Mouse (Mus musculus): ENCODE measurements around the gene Moap1. TPM values are rescaled to one million over a fixed set of nuclear protein-coding genes. Genes with fewer than 3 reads are reported as not detected.

Gene Moap1
- total RNA-seq, 1 experiment from 2014 or later, result 8.5 TPM

- ATAC-seq (replicated peaks; ENCODE audit: insufficient number of reproducible peaks, low FRiP score, low TSS enrichment, poor library complexity, severe bottlenecking), result no peak
Observed at GRCm38 (mm10) chr12:102710851-102711375, 32.5 kb downstream of the Moap1 start.

GRCm38 (mm10) chr12:102709896-102710295 lies 33.6 kb downstream of the Moap1 start:
- ATAC-seq (replicated peaks; ENCODE audit: insufficient number of reproducible peaks, low FRiP score, low TSS enrichment, poor library complexity, severe bottlenecking), result no peak

- ATAC-seq (replicated peaks; ENCODE audit: insufficient number of reproducible peaks, low FRiP score, low TSS enrichment, poor library complexity, severe bottlenecking), result no peak
Observed at GRCm38 (mm10) chr12:102708220-102708619, 35.2 kb downstream of the Moap1 start.

- no peak for ATAC-seq (replicated peaks; ENCODE audit: insufficient number of reproducible peaks, low FRiP score, low TSS enrichment, poor library complexity, severe bottlenecking)
Observed at GRCm38 (mm10) chr12:102706833-102707463, 36.5 kb downstream of the Moap1 start.

GRCm38 (mm10) chr12:102705906-102706640 lies 37.4 kb downstream of the Moap1 start:
- no peak for ATAC-seq (replicated peaks; ENCODE audit: insufficient number of reproducible peaks, low FRiP score, low TSS enrichment, poor library complexity, severe bottlenecking)

- peak; percentile 79 for ATAC-seq (replicated peaks; ENCODE audit: insufficient number of reproducible peaks, low FRiP score, low TSS enrichment, poor library complexity, severe bottlenecking)
Observed at GRCm38 (mm10) chr12:102705216-102705871, 38.1 kb downstream of the Moap1 start.

- no peak for ATAC-seq (replicated peaks; ENCODE audit: insufficient number of reproducible peaks, low FRiP score, low TSS enrichment, poor library complexity, severe bottlenecking)
Observed at GRCm38 (mm10) chr12:102704457-102705198, 38.8 kb downstream of the Moap1 start, which contains the start of gene Itpk1. Gene Itpk1 (minus strand): TSS chr12:102704930.

GRCm38 (mm10) chr12:102703921-102704408 lies 39.5 kb downstream of the Moap1 start:
- ATAC-seq (replicated peaks; ENCODE audit: insufficient number of reproducible peaks, low FRiP score, low TSS enrichment, poor library complexity, severe bottlenecking), result 0 out of 2 replicates have a peak, but pooled peaks have one; percentile 13

- no peak for ATAC-seq (replicated peaks; ENCODE audit: insufficient number of reproducible peaks, low FRiP score, low TSS enrichment, poor library complexity, severe bottlenecking)
Observed at GRCm38 (mm10) chr12:102703441-102703840, 40.0 kb downstream of the Moap1 start.

- no peak for ATAC-seq (replicated peaks; ENCODE audit: insufficient number of reproducible peaks, low FRiP score, low TSS enrichment, poor library complexity, severe bottlenecking)
Observed at GRCm38 (mm10) chr12:102703111-102703412, 40.4 kb downstream of the Moap1 start.

- no peak for ATAC-seq (replicated peaks; ENCODE audit: insufficient number of reproducible peaks, low FRiP score, low TSS enrichment, poor library complexity, severe bottlenecking)
Observed at GRCm38 (mm10) chr12:102702356-102703110, 40.9 kb downstream of the Moap1 start.

GRCm38 (mm10) chr12:102701691-102702207 lies 41.7 kb downstream of the Moap1 start:
- no peak for ATAC-seq (replicated peaks; ENCODE audit: insufficient number of reproducible peaks, low FRiP score, low TSS enrichment, poor library complexity, severe bottlenecking)

GRCm38 (mm10) chr12:102700453-102700852 lies 43.0 kb downstream of the Moap1 start:
- ATAC-seq (replicated peaks; ENCODE audit: insufficient number of reproducible peaks, low FRiP score, low TSS enrichment, poor library complexity, severe bottlenecking), result no peak

GRCm38 (mm10) chr12:102699156-102699555 lies 44.3 kb downstream of the Moap1 start:
- no peak for ATAC-seq (replicated peaks; ENCODE audit: insufficient number of reproducible peaks, low FRiP score, low TSS enrichment, poor library complexity, severe bottlenecking)

GRCm38 (mm10) chr12:102698089-102698684 lies 45.3 kb downstream of the Moap1 start:
- no peak for ATAC-seq (replicated peaks; ENCODE audit: insufficient number of reproducible peaks, low FRiP score, low TSS enrichment, poor library complexity, severe bottlenecking)

- no peak for ATAC-seq (replicated peaks; ENCODE audit: insufficient number of reproducible peaks, low FRiP score, low TSS enrichment, poor library complexity, severe bottlenecking)
Observed at GRCm38 (mm10) chr12:102697381-102697780, 46.1 kb downstream of the Moap1 start.

GRCm38 (mm10) chr12:102696635-102697354 lies 46.7 kb downstream of the Moap1 start:
- ATAC-seq (replicated peaks; ENCODE audit: insufficient number of reproducible peaks, low FRiP score, low TSS enrichment, poor library complexity, severe bottlenecking), result no peak

Data from monocyte, adult 5-6 weeks (primary cell).